Mouse (Mus musculus): ENCODE measurements around the gene Hlcs. TPM values are rescaled to one million over a fixed set of nuclear protein-coding genes. Genes with fewer than 3 reads are reported as not detected.

The Hlcs gene
- polyA plus RNA-seq, 1 experiment from 2014 or later: 7.6 TPM

DNA sequence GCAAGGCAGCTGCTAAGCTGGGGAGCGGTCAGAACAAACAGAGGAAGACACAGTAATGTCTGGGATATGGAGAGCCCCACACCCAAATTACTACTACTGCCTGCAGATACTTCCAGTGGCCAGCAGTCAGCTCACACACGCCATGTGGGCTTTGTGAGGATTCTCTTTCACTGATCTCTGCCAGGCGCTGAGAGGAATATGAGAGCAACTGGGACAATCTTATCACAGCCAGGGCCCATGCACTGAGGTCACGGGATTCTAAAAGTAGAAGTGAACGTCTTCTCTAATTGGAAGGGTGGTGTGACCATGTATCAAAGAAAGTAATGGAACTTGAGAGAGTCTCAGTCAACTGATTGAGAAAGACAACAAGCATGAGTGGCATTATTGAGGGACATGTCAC lies 123.1 kb downstream of the Hlcs start:
- Histone ChIP-seq H3K9ac (replicated peaks; ENCODE audit: low read depth, low read length) (no peak overlapping the region), H3K9me3 (ENCODE audit: control insufficient read depth, low read length) (no peaks in the 10 kb centered on the region), H3K36me3 (ENCODE audit: control insufficient read depth, insufficient read depth, low read length) (no peaks in the 10 kb centered on the region), H3K4me3 (ENCODE audit: low read depth, low read length) (no peak overlapping the region), H3K4me1 (ENCODE audit: control insufficient read depth, insufficient read depth, low read length) (no peaks in the 10 kb centered on the region), H3K27me3 (ENCODE audit: control insufficient read depth, insufficient read depth, low read length) (no peaks in the 10 kb centered on the region), H3K4me2 (ENCODE audit: low read depth, low read length) (no peak overlapping the region), H3K27ac (ENCODE audit: low read depth, low read length) (no peak overlapping the region)
- ATAC-seq (ENCODE audit: low read depth): no peak
- 98% methylated on average over 5 of the region's 5 CpGs for WGBS

DNA sequence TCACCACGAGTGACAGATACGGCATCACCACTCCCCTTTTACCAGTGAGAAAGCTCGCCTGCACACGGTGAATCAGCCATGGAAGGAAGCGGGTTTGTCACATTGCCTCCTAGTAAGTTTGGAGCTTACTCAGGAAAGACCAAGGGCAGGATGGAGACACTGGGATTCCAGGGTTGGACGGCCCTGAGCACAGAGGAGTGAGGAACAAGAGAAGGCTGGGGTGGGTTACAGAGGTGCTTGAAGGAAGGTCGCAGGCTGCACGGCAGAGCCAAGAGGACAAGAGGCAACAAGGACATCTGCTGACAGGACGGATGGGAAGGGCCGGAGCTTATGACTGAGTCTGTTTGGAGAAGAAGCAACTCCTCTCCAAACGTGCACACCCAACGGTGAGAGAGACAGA lies 126.8 kb downstream of the Hlcs start:
- Histone ChIP-seq H3K27ac (ENCODE audit: low read depth, low read length) (no peak overlapping the region), H3K4me1 (ENCODE audit: control insufficient read depth, insufficient read depth, low read length) (no peaks in the 10 kb centered on the region), H3K36me3 (ENCODE audit: control insufficient read depth, insufficient read depth, low read length) (no peaks in the 10 kb centered on the region), H3K9me3 (ENCODE audit: control insufficient read depth, low read length) (no peaks in the 10 kb centered on the region), H3K27me3 (ENCODE audit: control insufficient read depth, insufficient read depth, low read length) (no peaks in the 10 kb centered on the region), H3K4me3 (ENCODE audit: low read depth, low read length) (no peak overlapping the region), H3K9ac (replicated peaks; ENCODE audit: low read depth, low read length) (no peak overlapping the region), H3K4me2 (ENCODE audit: low read depth, low read length) (no peak overlapping the region)
- WGBS: 80% methylated on average over 12 of the region's 12 CpGs
- no peak for ATAC-seq (ENCODE audit: low read depth)

DNA sequence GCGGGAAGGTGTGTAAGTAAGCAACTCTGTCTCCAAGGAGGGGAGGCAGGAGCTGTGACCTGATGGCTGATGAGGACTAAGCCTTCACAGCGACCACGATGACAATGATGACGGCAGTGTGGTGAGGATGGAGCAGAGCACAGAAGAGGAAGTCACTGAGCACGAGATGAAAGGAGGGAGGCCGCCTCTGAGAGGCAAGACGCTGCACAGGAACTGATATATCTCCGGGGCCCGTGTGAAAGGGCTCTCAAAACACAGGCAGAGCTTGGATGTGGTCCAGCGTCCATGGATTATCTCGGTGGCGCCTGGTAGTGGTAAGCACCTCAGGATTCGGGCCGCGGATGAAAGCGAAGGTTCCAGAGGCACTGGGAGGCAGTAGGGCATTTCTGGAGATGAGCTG lies 127.9 kb downstream of the Hlcs start:
- H3K9me3 ChIP-seq (ENCODE audit: control insufficient read depth, low read length): no peaks in the 10 kb centered on the region
- WGBS: 76% methylated on average over 16 of the region's 16 CpGs
- no peak overlapping the region for H3K4me3 ChIP-seq (ENCODE audit: low read depth, low read length)
- no peak overlapping the region for H3K27ac ChIP-seq (ENCODE audit: low read depth, low read length)
- H3K9ac ChIP-seq (replicated peaks; ENCODE audit: low read depth, low read length): no peak overlapping the region
- H3K4me1 ChIP-seq (ENCODE audit: control insufficient read depth, insufficient read depth, low read length): 0 out of 2 replicates have a peak, but pooled peaks cover under 1% of the 10 kb centered on the region
- ATAC-seq (ENCODE audit: low read depth): no peak
- H3K27me3 ChIP-seq (ENCODE audit: control insufficient read depth, insufficient read depth, low read length): no peaks in the 10 kb centered on the region
- no peak overlapping the region for H3K4me2 ChIP-seq (ENCODE audit: low read depth, low read length)
- H3K36me3 ChIP-seq (ENCODE audit: control insufficient read depth, insufficient read depth, low read length): no peaks in the 10 kb centered on the region

DNA sequence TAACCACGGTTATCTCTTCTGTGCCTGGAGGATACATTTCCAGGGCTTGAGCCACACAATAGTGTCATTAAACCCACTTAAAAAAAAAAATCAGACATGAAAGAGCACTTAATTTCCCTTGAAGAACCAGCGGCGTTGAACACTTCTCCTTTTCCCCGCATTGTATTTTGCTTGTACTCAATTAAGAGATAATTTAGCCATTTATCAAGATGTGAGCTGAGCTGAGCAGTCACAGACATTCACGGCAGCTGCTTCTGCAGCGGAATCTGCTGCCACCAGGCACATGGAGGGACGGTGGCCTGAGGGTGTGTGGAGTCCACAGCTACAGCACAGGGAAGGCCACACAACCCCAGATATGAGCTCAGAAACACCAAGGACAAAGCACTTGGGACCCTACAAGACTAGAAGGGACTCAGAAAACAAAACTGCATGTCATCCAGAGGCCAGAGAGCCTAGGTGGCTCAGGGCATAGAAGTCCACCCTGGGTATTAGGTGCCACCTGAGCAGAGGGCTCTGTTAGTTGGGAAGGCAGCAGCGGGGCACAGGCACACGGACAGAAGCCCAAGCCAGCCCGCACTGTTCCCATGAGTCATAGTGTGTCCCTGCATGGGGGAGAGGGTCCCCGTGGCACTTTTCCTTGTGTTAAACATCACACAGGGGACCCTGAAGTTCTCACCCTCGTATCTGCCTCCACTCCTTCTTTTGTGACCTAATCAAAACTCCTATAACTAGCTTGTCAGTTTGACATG lies 133.1 kb downstream of the Hlcs start:
- no peaks in the 10 kb centered on the region for H3K9me3 ChIP-seq (ENCODE audit: control insufficient read depth, low read length)
- no peak overlapping the region for H3K4me3 ChIP-seq (ENCODE audit: low read depth, low read length)
- no peaks in the 10 kb centered on the region for H3K36me3 ChIP-seq (ENCODE audit: control insufficient read depth, insufficient read depth, low read length)
- no peak overlapping the region for H3K9ac ChIP-seq (replicated peaks; ENCODE audit: low read depth, low read length)
- H3K4me1 ChIP-seq (ENCODE audit: control insufficient read depth, insufficient read depth, low read length): peaks cover 13% of the 10 kb centered on the region
- H3K4me2 ChIP-seq (ENCODE audit: low read depth, low read length): no peak overlapping the region
- 35% methylated on average over 12 of the region's 12 CpGs for WGBS
- peak; percentile 62 for ATAC-seq (ENCODE audit: low read depth)
- no peak overlapping the region for H3K27ac ChIP-seq (ENCODE audit: low read depth, low read length)
- no peaks in the 10 kb centered on the region for H3K27me3 ChIP-seq (ENCODE audit: control insufficient read depth, insufficient read depth, low read length)

DNA sequence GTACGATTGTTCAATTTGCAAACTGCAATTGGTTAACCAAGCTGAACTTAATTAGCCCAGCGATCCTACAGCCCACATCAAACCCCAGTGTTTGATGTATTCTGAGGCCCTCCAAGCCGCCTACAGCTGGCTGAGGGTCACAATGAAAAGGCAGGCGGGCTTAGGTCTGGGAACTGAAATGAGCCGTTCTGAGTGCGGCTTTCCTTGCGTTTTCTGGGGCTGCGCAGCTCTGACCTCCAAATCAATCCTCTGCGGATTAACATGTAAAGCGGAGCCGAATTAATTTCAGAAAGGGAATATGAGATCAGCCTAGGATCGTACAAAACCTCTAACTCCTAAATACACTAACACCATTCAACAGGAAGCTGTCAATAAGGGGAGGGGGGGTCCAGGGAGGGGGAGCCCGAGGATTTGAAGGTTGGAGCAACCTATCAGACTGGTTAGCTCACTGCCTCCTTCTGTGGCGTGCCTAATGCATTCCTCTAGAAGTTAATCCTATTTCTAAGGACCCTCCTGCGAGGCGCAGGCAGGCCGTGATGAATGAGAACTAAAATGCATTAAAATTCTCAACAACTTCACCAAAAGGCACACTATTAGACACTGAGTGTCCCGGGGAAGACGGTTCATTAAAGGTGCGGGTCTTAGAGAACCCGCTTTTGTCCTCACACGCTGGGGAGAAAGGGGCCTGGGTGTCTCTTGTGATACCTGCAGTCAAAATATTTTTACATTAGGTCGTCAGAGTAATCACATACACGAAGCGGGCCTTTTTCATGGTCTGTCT lies 133.8 kb downstream of the Hlcs start:
- H3K4me1 ChIP-seq (ENCODE audit: control insufficient read depth, insufficient read depth, low read length): peaks cover 13% of the 10 kb centered on the region
- H3K36me3 ChIP-seq (ENCODE audit: control insufficient read depth, insufficient read depth, low read length): no peaks in the 10 kb centered on the region
- H3K9me3 ChIP-seq (ENCODE audit: control insufficient read depth, low read length): no peaks in the 10 kb centered on the region
- 10% methylated on average over 25 of the region's 25 CpGs for WGBS
- 0 out of 2 replicates have a peak overlapping the region, but pooled peaks have one; percentile 7 for H3K4me2 ChIP-seq (ENCODE audit: low read depth, low read length)
- H3K27ac ChIP-seq (ENCODE audit: low read depth, low read length): no peak overlapping the region
- H3K27me3 ChIP-seq (ENCODE audit: control insufficient read depth, insufficient read depth, low read length): no peaks in the 10 kb centered on the region
- H3K9ac ChIP-seq (replicated peaks; ENCODE audit: low read depth, low read length): no peak overlapping the region
- H3K4me3 ChIP-seq (ENCODE audit: low read depth, low read length): no peak overlapping the region
- 0 out of 2 replicates have a peak, but pooled peaks have one; percentile 9 for ATAC-seq (ENCODE audit: low read depth)

DNA sequence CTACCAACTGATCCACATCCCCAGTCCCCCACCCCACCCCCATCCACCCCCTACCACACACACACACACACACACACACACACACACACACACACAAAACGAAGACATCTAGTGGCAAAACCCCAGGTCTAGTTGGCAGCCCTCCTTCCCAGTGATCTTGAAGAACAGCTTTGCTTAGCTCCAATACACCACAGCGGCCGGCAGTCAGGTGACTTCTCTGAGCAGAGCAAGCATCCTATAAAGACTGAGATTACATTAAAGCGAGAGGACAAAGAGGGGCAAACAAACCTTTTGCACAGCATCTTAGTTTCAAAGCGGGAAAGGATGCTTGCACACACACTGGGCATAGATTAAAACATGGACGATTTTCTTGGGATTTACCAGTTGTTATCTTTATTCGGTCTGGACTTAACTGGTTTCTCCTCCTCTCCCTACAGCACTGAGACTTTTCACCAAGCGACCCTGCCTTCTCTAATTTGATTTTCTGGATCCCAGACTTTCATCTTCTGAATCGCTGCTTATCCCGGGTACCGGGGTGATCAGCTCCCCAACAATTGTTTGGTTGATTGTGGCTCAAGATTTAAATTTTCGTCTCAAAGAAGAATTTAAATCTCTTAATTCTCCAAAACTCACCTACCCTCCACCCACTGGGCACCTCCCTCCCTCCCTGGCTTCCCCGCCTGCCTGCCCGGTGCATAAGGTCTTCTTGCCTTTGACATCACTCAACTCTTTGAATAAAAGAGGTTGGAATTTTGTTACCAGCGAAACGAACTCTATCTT lies 134.7 kb downstream of the Hlcs start:
- ATAC-seq (ENCODE audit: low read depth): no peak
- Histone ChIP-seq H3K9me3 (ENCODE audit: control insufficient read depth, low read length) (no peaks in the 10 kb centered on the region), H3K27ac (ENCODE audit: low read depth, low read length) (no peak overlapping the region), H3K4me3 (ENCODE audit: low read depth, low read length) (no peak overlapping the region), H3K36me3 (ENCODE audit: control insufficient read depth, insufficient read depth, low read length) (no peaks in the 10 kb centered on the region), H3K27me3 (ENCODE audit: control insufficient read depth, insufficient read depth, low read length) (no peaks in the 10 kb centered on the region), H3K4me1 (ENCODE audit: control insufficient read depth, insufficient read depth, low read length) (peaks cover 13% of the 10 kb centered on the region), H3K9ac (replicated peaks; ENCODE audit: low read depth, low read length) (no peak overlapping the region), H3K4me2 (ENCODE audit: low read depth, low read length) (no peak overlapping the region)
- WGBS: 52% methylated on average over 16 of the region's 16 CpGs

DNA sequence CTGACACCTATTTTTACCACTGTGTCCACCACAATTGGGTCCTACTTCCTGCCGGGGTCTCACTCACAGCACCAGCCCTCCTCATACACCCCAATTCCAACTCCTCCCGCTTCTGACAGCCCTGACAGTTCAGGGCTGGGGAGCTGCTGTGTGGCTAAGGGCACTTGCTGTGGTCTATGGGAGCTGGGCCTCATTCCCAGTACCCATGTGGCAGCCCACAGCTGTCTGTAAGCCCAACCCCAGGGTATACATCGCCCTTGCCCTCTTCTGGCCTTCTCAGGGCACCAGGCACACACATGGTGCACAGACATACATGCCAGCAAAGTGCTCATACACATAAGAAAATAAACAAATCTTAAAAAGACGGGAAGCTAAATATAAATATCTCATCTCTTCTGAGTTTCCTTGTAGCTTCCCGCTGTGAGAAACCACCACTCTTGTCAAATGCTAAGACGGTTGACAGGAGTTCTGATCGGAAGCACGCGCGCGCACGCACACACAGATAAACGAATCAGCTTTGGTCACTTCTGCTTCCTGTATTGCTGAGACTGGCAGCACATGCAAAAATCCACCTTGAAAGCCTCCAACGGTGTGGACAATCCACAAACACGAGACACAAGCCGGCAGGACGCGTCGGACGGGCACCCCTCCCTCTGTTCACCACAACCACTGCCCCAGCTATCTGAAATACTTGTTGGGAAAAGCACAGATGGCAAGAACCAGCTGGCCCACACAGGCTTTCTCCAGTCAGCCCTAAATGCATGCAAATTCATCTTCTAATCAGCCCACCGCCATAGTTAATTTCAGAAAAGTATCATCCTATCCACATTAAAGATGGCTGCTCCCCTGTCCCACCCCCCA lies 136.1 kb downstream of the Hlcs start:
- Histone ChIP-seq H3K4me3 (ENCODE audit: low read depth, low read length) (no peak overlapping the region), H3K27me3 (ENCODE audit: control insufficient read depth, insufficient read depth, low read length) (no peaks in the 10 kb centered on the region), H3K4me2 (ENCODE audit: low read depth, low read length) (no peak overlapping the region), H3K36me3 (ENCODE audit: control insufficient read depth, insufficient read depth, low read length) (no peaks in the 10 kb centered on the region), H3K4me1 (ENCODE audit: control insufficient read depth, insufficient read depth, low read length) (peaks cover 13% of the 10 kb centered on the region), H3K9me3 (ENCODE audit: control insufficient read depth, low read length) (no peaks in the 10 kb centered on the region), H3K9ac (replicated peaks; ENCODE audit: low read depth, low read length) (no peak overlapping the region), H3K27ac (ENCODE audit: low read depth, low read length) (no peak overlapping the region)
- 80% methylated on average over 21 of the region's 21 CpGs for WGBS
- no peak for ATAC-seq (ENCODE audit: low read depth)

DNA sequence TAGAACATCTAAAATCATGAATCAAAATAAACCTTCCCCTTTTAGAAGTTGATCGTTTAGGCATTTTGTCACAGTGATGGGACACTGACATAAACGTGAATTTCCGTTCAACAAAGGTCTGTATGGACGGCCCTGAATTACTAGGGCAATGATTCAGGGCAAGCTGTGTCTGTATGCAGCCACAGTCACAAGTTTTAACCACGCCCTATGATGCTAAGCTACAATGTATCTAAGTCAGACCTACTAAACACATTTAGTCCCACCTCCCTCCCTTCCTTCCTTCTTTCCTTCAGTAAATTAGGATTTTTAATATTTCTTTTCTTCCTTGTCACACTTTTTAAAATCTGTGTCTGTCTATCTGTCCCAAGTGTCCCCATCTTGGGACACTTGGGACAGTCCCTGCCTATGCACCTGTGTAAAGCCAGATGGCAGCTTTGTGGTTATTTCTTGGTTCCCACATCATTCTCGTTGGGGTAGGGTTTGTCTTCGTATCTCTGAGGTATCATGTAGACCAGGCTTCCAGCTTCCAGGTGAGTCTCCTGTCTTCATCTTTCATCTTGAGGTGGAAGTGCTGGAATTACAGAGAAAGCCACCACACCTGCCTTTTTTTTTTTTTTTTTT lies 137.9 kb downstream of the Hlcs start:
- no peaks in the 10 kb centered on the region for H3K9me3 ChIP-seq (ENCODE audit: control insufficient read depth, low read length)
- H3K4me2 ChIP-seq (ENCODE audit: low read depth, low read length): no peak overlapping the region
- H3K36me3 ChIP-seq (ENCODE audit: control insufficient read depth, insufficient read depth, low read length): no peaks in the 10 kb centered on the region
- WGBS: 87% methylated on average over 7 of the region's 7 CpGs
- no peak for ATAC-seq (ENCODE audit: low read depth)
- H3K4me1 ChIP-seq (ENCODE audit: control insufficient read depth, insufficient read depth, low read length): peaks cover 13% of the 10 kb centered on the region
- no peak overlapping the region for H3K9ac ChIP-seq (replicated peaks; ENCODE audit: low read depth, low read length)
- no peaks in the 10 kb centered on the region for H3K27me3 ChIP-seq (ENCODE audit: control insufficient read depth, insufficient read depth, low read length)
- no peak overlapping the region for H3K4me3 ChIP-seq (ENCODE audit: low read depth, low read length)
- H3K27ac ChIP-seq (ENCODE audit: low read depth, low read length): no peak overlapping the region

Data from neural tube, embryonic 14.5 days (tissue).